Mouse (Mus musculus): Measurements from ENCODE around the gene Gm12216.
"Not testable (repeated sequence)": the region's sequence is repeated elsewhere in the genome, so short reads cannot be mapped to it uniquely, and the experiment has no call there.

The Gm12216 gene

GRCm38 (mm10) chr11:53858761-53859580, at the start of gene Gm12216:
Gene Gm12216, minus strand, starts transcription at chr11:53859256.
- DNase-seq = peak; percentile 38 to 48

DNA sequence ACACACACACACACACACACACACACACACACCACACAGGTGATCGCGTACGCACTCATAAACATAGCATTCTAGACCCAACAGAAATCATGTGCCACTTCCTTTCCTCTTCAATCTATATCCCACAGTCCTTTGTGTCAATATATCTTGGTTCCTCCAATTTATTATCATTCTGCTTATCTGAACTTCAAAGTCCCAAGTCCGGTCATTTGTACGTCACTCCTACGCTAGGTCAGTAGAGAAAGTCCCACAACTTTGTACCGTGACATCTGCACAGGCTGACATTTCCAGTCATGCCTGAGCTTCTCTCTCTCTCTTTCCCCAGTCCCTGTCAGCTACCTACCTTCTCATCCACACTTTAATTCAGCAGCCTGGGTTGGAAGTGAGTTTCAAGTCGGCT, 49.6 kb upstream of the Gm12216 start:
- DNase-seq = no peak

DNA sequence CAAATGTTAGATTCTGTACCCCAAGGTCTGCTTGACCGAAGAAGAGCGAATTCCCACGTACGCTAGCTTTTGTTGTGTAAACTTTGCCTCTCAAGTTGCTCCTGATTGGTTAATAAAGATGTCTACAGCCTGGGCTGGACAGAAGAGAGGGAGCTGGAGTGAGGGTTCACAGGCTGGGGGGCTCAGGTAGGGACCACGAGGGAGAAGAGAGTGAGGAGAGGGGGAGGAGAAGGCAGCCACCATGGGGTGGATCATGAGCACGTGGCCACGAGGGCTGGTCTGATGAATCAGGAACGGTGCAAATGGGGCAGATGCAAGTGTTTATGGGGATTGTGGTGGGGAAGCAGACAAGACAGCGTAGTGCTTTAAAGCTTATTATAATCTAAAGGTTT, 45.5 kb upstream of the Gm12216 start:
- no peak for DNase-seq

- no peak for DNase-seq
These were observed 44.9 kb upstream of the Gm12216 start for GRCm38 (mm10) chr11:53903781-53904533.

- DNase-seq = no peak
These were observed 43.7 kb upstream of the Gm12216 start for GRCm38 (mm10) chr11:53902741-53903140.

GRCm38 (mm10) chr11:53900991-53901390, 41.9 kb upstream of the Gm12216 start:
- no peak for DNase-seq

GRCm38 (mm10) chr11:53899981-53900380, 40.9 kb upstream of the Gm12216 start:
- DNase-seq = no peak

GRCm38 (mm10) chr11:53899004-53899403, 39.9 kb upstream of the Gm12216 start:
- no peak for DNase-seq

- DNase-seq = no peak
These were observed 37.9 kb upstream of the Gm12216 start for GRCm38 (mm10) chr11:53896935-53897334.

DNA sequence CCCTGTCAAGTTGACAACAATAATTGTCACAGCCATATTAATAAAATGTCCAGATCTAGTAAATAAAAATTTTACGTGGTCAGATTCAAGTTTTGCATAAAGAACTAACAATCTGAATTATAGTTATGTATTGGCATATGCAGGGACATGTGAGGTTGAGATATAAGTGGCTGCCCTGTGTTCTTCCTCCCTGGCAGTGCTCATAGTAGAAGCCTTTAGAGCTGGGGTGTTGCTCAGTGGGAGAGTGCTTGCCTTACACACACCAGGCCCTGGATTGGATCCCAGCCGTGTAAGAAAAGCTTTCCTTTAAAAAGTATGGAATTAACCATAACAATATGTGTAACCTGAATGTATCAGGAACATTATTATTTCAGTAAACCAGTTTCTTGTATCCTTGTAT, 34.4 kb upstream of the Gm12216 start:
- DNase-seq = no peak

GRCm38 (mm10) chr11:53892716-53893416, 33.8 kb upstream of the Gm12216 start:
- DNase-seq = peak; percentile 15 to 24

GRCm38 (mm10) chr11:53891505-53892451, 32.7 kb upstream of the Gm12216 start, which contains the start of gene Slc22a5:
Gene Slc22a5, minus strand, starts transcription at chr11:53891660.
- peak; percentile 98 to 99 for DNase-seq

- DNase-seq = no peak
These were observed 31.9 kb upstream of the Gm12216 start for GRCm38 (mm10) chr11:53890906-53891504.

DNA sequence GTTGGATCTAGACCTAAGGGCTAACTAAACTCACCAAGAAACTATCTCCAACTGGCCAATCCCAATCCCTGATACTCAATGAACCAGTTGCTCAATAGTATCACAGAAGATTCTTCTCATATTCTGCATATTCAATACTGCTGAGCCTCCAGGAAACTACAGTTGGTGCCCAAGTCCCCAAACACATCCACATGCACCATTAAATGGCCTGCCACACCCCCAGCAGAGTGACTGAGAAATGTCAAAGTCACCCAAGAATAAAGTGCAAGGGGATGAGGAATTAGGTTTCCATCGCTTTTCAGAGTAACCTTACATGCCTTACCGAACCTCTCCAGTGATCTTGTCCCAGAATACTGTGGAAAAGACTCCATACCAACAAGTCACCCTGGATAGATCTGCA, 31.2 kb upstream of the Gm12216 start:
- DNase-seq = no peak

GRCm38 (mm10) chr11:53889091-53889645, 30.1 kb upstream of the Gm12216 start:
- DNase-seq = no peak

DNA sequence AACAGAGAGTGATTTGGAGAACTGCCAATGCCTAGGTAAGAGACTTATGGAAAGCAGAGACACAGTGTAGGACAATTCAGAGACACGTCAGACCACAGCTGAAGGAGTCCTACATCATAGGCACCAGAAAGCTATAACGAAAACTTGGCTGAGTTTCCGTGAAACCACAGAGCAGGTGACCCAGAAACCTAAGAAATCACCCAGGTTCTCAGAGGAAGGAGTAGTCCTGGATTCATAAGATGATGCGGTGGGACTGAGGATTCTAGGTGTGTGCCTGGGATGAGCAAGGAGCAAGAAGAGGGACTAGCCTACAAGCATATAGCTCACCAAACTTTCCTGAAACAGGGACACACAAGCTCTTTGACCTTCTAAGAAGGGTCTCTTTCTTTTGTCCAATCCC, 29.2 kb upstream of the Gm12216 start:
- no peak for DNase-seq

DNA sequence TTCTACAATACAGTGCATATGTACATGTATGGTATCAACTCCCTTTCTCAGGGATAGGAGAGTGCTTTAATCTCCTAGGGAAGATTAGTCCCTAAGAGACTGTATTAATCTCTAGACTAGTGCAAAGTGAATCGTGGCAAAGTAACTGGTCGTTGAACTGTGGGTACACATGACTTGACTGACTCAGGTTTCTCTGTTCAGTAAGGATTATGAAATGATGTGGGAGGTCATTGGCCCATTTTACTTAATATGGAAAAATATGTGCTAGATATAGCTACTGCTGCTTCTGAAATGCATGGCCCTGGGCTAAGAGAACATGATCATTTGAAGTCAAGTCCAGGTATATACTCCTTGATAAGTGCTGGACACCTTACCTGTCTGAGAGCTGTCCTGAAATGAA, 24.2 kb upstream of the Gm12216 start:
- no peak for DNase-seq

- not testable (repeated sequence) for DNase-seq
These were observed 19.0 kb upstream of the Gm12216 start for GRCm38 (mm10) chr11:53878096-53878495.

GRCm38 (mm10) chr11:53876488-53876887, 17.4 kb upstream of the Gm12216 start:
- no peak for DNase-seq

GRCm38 (mm10) chr11:53874706-53875105, 15.7 kb upstream of the Gm12216 start:
- DNase-seq = no peak
